Mouse (Mus musculus) CH12.LX (cell line): ENCODE results near the gene Layn. TPM values are rescaled to one million over a fixed set of nuclear protein-coding genes. Genes with fewer than 3 reads are reported as not detected.
A peak's percentile ranks its signal among the peaks of the same experiment; 100 is the strongest.

Experiments
- DNase-seq: peaks from one replicate; pipeline ENCODE4 v3.0.0-alpha.2; 2013; ENCODE audit errors: extremely low read depth
- H3K27ac ChIP-seq: 2 replicates; pipeline ENCODE4 v1.5.1; 2012; ENCODE audit warnings: low read depth, mild to moderate bottlenecking, control low read depth, moderate library complexity; ENCODE audit not compliant: insufficient read depth
- H3K27me3 ChIP-seq: replicated peaks from 2 replicates; pipeline ENCODE3; 2012; ENCODE audit warnings: inconsistent platforms
- H3K36me3 ChIP-seq, 2 experiments: replicated peaks in 1 of 2; 2 replicates each; pipeline versions ENCODE3 to v1.6.1; 2012; ENCODE audit warnings: inconsistent platforms in 1 of 2, low read length in 1 of 2, mild to moderate bottlenecking in 1 of 2, mixed read lengths in 1 of 2, moderate library complexity in 1 of 2; ENCODE audit not compliant: control insufficient read depth in 1 of 2, insufficient read depth in 1 of 2
- H3K4me1 ChIP-seq, 2 experiments: 2 replicates each; pipeline ENCODE4 v1.6.1; 2012; ENCODE audit warnings: inconsistent platforms in 1 of 2, moderate library complexity in 1 of 2; ENCODE audit not compliant: insufficient read depth in 2 of 2, control insufficient read depth in 1 of 2
- H3K4me2 ChIP-seq: 2 replicates; pipeline ENCODE4 v1.6.1; 2012; ENCODE audit warnings: low read depth, mild to moderate bottlenecking, control low read depth; ENCODE audit not compliant: poor library complexity, insufficient read depth, severe bottlenecking
- H3K4me3 ChIP-seq, 3 experiments: fragments of 150-350 bp in 1 of 3; sonication (generic) in 1 of 3; replicated peaks in 1 of 3; 2 replicates each; pipeline versions ENCODE3 to v1.5.1; 2011 to 2012; ENCODE audit warnings: low read depth in 2 of 3, low read length in 2 of 3, mild to moderate bottlenecking in 2 of 3, moderate library complexity in 2 of 3, control low read depth in 1 of 3, improper control_type of control experiment in 1 of 3, inconsistent platforms in 1 of 3, mixed read lengths in 1 of 3; ENCODE audit not compliant: poor library complexity in 1 of 3
- H3K79me2 ChIP-seq: replicated peaks from 2 replicates; pipeline ENCODE4 v1.6.1; 2012; ENCODE audit warnings: mild to moderate bottlenecking, moderate library complexity; ENCODE audit not compliant: control insufficient read depth, poor library complexity, insufficient read depth, severe bottlenecking; ENCODE audit errors: extremely low read depth
- H3K9ac ChIP-seq: 2 replicates; pipeline ENCODE4 v1.6.1; 2012; ENCODE audit warnings: low read depth, mild to moderate bottlenecking, control low read depth, moderate library complexity; ENCODE audit not compliant: insufficient read depth
- H3K9me3 ChIP-seq: replicated peaks from 2 replicates; pipeline ENCODE3; 2012; ENCODE audit warnings: low read length, inconsistent platforms, mixed read lengths
- CHD2 ChIP-seq: IDR thresholded peaks from 2 replicates; pipeline ENCODE4 v1.6.1; 2011; ENCODE audit warnings: low read length, improper control_type of control experiment
- ETS1 ChIP-seq: conservative IDR thresholded peaks from 2 replicates; pipeline ENCODE4 v1.6.1; 2012; ENCODE audit warnings: low read depth, mild to moderate bottlenecking, inconsistent platforms, low read length, improper control_type of control experiment, moderate library complexity
- JUN ChIP-seq: IDR thresholded peaks from 2 replicates; pipeline ENCODE4 v1.6.1; 2011; ENCODE audit warnings: low read depth, mild to moderate bottlenecking, low read length, improper control_type of control experiment, moderate library complexity; ENCODE audit not compliant: insufficient read depth
- JUND ChIP-seq: conservative IDR thresholded peaks from 2 replicates; pipeline ENCODE4 v1.6.1; 2011; ENCODE audit warnings: low read depth, low read length, improper control_type of control experiment
- KAT2A ChIP-seq: IDR thresholded peaks from 2 replicates; pipeline ENCODE4 v1.6.1; 2012; ENCODE audit warnings: low read length, improper control_type of control experiment, inconsistent platforms; ENCODE audit not compliant: insufficient replicate concordance
- MAX ChIP-seq: IDR thresholded peaks from 2 replicates; pipeline ENCODE4 v1.6.1; 2011; ENCODE audit warnings: low read length, improper control_type of control experiment
- NRF1 ChIP-seq: IDR thresholded peaks from 2 replicates; pipeline ENCODE4 v1.6.1; 2014; ENCODE audit warnings: low read depth, mild to moderate bottlenecking, inconsistent platforms, low read length, improper control_type of control experiment, moderate library complexity
- PAX5 ChIP-seq: IDR thresholded peaks from 2 replicates; pipeline ENCODE4 v1.6.1; 2012; ENCODE audit warnings: low read length, inconsistent platforms, mixed read lengths
- POLR2AphosphoS2 ChIP-seq: IDR thresholded peaks from 2 replicates; pipeline ENCODE4 v1.6.1; 2011; ENCODE audit warnings: low read depth, low read length, improper control_type of control experiment
- RAD21 ChIP-seq: IDR thresholded peaks from 2 replicates; pipeline ENCODE4 v1.6.1; 2011; ENCODE audit warnings: low read depth, mild to moderate bottlenecking, low read length, improper control_type of control experiment, moderate library complexity
- SIN3A ChIP-seq: IDR thresholded peaks from 2 replicates; pipeline ENCODE4 v1.6.1; 2012; ENCODE audit warnings: low read length, improper control_type of control experiment, inconsistent platforms
- TBP ChIP-seq: conservative IDR thresholded peaks from 2 replicates; pipeline ENCODE4 v1.6.1; 2011; ENCODE audit warnings: low read depth, low read length, improper control_type of control experiment
- TCF12 ChIP-seq: IDR thresholded peaks from 2 replicates; pipeline ENCODE4 v1.6.1; 2014; ENCODE audit warnings: low read depth, mild to moderate bottlenecking, inconsistent platforms, low read length, improper control_type of control experiment
- USF1 ChIP-seq: IDR thresholded peaks from 2 replicates; pipeline ENCODE4 v1.6.1; 2014; ENCODE audit warnings: low read depth, mild to moderate bottlenecking, inconsistent platforms, low read length, improper control_type of control experiment
- USF2 ChIP-seq: conservative IDR thresholded peaks from 2 replicates; pipeline ENCODE4 v1.6.1; 2011; ENCODE audit warnings: low read depth, low read length, improper control_type of control experiment
- dilution Hi-C: fragments of 300-500 bp; cut with MboI; formaldehyde crosslinking; loops from 2 replicates; pipeline ENCODE4 v1.14.3; 2020; ENCODE audit warnings: low sequenced_read_pairs; ENCODE audit not compliant: extremely low pct_unique_long_range_greater_than_20kb, extremely low pct_ligation_motif_present
- in situ Hi-C: fragments of 300-500 bp; cut with MboI; formaldehyde crosslinking; loops from 3 replicates; pipeline ENCODE4 v1.14.3; 2019; ENCODE audit warnings: low sequenced_read_pairs, low pct_ligation_motif_present, low pct_unique_long_range_greater_than_20kb, mixed read lengths
- polyA plus RNA-seq: library from polyadenylated mRNA; unstranded; fragments of >175 nt; gene quantifications from 2 replicates; pipeline ENCODE4 v1.2.1, GENCODE M21; 2012; ENCODE audit warnings: low read depth; ENCODE audit not compliant: insufficient read length
- total RNA-seq, 2 experiments: library from RNA; depleted of rRNA; stranded (reverse); fragments of 300-350 nt in 1 of 2; fragments of >200 nt in 1 of 2; gene quantifications; 2 replicates each; pipeline ENCODE4 v1.2.3; 2012 to 2014

Layn gene
- total and polyA plus RNA-seq, 3 experiments, result not detected

- H3K4me1 ChIP-seq, result peaks cover 5 to 12% of the 10 kb centered on the region in 2 experiments; a peak in 3 of 4 replicates
- H3K27ac ChIP-seq, result no peak overlapping the region
- dilution Hi-C loops, result no loop called here
- no peak for DNase-seq
- H3K9ac ChIP-seq, result no peak overlapping the region
- H3K27me3 ChIP-seq, result no peaks in the 10 kb centered on the region
- no peak for TF ChIP-seq RAD21
- TF ChIP-seq SIN3A, result no peak
- no peak for TF ChIP-seq USF1
- no peak for TF ChIP-seq KAT2A
- H3K9me3 ChIP-seq, result no peaks in the 10 kb centered on the region
- no peak overlapping the region for H3K4me3 ChIP-seq
- H3K4me2 ChIP-seq, result no peak overlapping the region
- no peaks in the 10 kb centered on the region for H3K79me2 ChIP-seq
- no peaks in the 10 kb centered on the region for H3K36me3 ChIP-seq
- in situ Hi-C loops, result no loop called here
Observed at GRCm38 (mm10) chr9:51013644-51014043, 63.2 kb downstream of the Layn start.

DNA sequence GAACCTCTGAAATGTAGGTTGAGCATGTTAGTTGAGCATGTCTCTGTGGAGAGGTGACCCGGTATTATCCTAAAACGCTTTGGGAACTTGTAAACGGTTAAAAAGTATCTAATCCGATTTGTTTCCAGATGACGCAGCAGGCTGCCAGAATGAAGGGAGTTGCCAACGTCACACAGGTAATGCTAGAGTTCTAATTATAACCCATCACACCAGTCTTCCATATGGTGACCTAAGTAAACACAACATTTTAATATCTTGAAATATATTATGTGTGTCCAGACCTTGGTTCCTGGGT lies 67.3 kb downstream of the Layn start:
- dilution Hi-C loops (no loop called here), in situ Hi-C loops (loop anchor here (5.0 kb wide), 1 partner anchor 157 kb away; no protein-coding TSS in a partner anchor)
- Histone ChIP-seq H3K9ac (peak overlapping the region; percentile 3; the same call in 1 of the 2 replicates), H3K36me3 (no peaks in the 10 kb centered on the region), H3K9me3 (no peaks in the 10 kb centered on the region), H3K27ac (no peak overlapping the region), H3K4me1 (peaks cover 0 to 12% of the 10 kb centered on the region in 2 experiments; a peak in 2 of 4 replicates), H3K4me2 (peak overlapping the region; percentile 26), H3K79me2 (peaks cover 14% of the 10 kb centered on the region), H3K27me3 (no peaks in the 10 kb centered on the region), H3K4me3 (no peak overlapping the region)
- DNase-seq, result no peak
- no peak for TF ChIP-seq POLR2AphosphoS2
- no peak for TF ChIP-seq JUND
- no peak for TF ChIP-seq TBP
- no peak for TF ChIP-seq JUN
- no peak for TF ChIP-seq MAX
- no peak for TF ChIP-seq RAD21
- TF ChIP-seq ETS1, result no peak
- TF ChIP-seq NRF1, result no peak
- no peak for TF ChIP-seq PAX5
- no peak for TF ChIP-seq KAT2A
- TF ChIP-seq CHD2, result no peak
- TF ChIP-seq TCF12, result no peak
- no peak for TF ChIP-seq USF2
